Mouse (Mus musculus) neutrophil, adult 59 days (primary cell): ENCODE measurements around the gene Hspa8. TPM values are rescaled to one million over a fixed set of nuclear protein-coding genes. Genes with fewer than 3 reads are reported as not detected.

Experiments used
- total RNA-seq, 2 experiments: library from RNA; stranded (reverse); gene quantifications; 1 replicate in 1 of 2; 2 replicates in 1 of 2; pipeline ENCODE4 v1.2.4; 2023

Gene Hspa8
- total RNA-seq, result 100 to 1,000 TPM; 708 to 763 TPM

DNA sequence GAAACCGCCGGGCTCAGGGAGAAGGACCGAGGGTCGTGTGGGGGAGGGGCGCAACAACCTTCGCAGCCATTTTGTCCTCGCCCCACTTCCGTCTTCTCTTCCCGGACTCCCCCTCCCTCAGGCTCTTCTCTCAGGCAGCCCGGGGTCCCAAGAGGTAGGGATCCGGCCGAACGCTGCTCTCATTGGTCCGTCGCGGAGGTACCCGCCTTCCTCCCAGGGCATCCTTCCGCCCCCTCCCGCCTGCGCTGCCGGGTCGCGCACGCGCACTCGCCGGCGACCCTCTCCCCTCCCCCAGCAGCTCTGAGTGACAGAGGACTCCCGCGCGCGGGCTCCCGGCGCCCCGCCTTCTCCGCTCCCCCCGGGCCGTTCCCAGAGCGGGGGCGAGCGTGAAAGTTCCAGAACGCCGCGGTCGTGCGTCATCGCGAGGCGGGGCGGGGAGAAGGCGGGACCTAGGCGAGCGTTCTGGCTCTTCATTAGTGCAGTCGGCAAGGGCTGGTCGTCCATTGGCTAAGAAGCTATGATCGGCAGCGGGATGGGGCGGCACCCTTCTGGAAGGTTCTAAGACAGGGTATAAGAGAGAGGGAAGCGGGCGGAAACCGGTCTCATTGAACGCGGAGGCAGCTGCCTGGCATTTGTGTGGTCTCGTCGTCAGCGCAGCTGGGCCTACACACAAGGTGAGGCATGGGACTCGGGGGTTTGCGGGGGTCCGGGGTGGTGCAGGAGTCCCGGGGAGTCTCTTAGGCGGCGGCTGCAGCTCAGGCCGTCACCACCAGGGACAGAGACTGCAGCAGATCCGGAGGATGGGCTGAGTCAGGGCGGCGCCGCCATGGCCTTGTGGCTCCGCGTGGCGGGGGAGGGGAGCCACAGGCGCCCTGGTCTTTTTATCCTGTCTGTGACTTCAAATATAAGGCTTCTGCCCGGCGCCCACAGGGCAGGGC, at the start of gene Hspa8:
Gene Hspa8, plus strand, starts transcription at position 310 of the 938 bp plus-strand sequence.

Other genes with a start within 250 kb of the Hspa8 start
- not detected for gene Gm21915, start 130.4 kb upstream of the Hspa8 start, total RNA-seq
- 1 to 10 TPM in 1 of 2 experiments, under 1 TPM in 1; 0.40 to 1.6 TPM for gene Clmp, start 115.0 kb upstream of the Hspa8 start, total RNA-seq
- not detected for gene Bsx, start 73.1 kb downstream of the Hspa8 start, total RNA-seq
- under 1 TPM in 1 of 2 experiments, not detected in 1; 0.40 TPM for gene Jhy, start 163.1 kb downstream of the Hspa8 start, total RNA-seq
- under 1 TPM; 0.24 to 0.90 TPM for gene Crtam, start 203.6 kb downstream of the Hspa8 start, total RNA-seq